Mouse (Mus musculus) CD4-positive naive resting alpha-beta T cell, adult 76 days (primary cell): ENCODE results near the gene Itih2. TPM values are rescaled to one million over a fixed set of nuclear protein-coding genes. Genes with fewer than 3 reads are reported as not detected.

Experiments used
- total RNA-seq: library from RNA; stranded (reverse); gene quantifications from one replicate; pipeline ENCODE4 v1.2.4, GENCODE M21; 2023

Itih2 gene
- total RNA-seq: not detected

DNA sequence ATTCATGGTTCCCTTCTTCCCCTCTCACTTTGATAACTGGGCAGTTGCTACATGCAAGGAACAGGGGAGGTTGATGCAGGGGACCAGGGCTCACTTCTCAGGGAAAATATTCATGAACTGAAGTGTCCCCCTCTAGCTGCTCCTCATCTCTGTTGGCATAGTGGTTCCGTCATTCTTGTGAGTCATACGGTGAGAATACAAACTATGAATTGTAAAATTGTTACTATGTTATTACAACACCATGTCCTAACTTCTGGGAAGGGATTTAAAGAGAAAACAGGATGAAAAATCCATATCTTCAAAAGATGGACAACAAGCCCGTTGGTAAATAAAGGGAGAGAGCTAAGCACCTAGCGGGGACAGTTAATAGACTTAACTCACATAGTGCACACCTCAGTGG, at the start of gene Itih2:
Gene Itih2, minus strand, starts transcription at position 101 of the 400 bp plus-strand sequence.

DNA sequence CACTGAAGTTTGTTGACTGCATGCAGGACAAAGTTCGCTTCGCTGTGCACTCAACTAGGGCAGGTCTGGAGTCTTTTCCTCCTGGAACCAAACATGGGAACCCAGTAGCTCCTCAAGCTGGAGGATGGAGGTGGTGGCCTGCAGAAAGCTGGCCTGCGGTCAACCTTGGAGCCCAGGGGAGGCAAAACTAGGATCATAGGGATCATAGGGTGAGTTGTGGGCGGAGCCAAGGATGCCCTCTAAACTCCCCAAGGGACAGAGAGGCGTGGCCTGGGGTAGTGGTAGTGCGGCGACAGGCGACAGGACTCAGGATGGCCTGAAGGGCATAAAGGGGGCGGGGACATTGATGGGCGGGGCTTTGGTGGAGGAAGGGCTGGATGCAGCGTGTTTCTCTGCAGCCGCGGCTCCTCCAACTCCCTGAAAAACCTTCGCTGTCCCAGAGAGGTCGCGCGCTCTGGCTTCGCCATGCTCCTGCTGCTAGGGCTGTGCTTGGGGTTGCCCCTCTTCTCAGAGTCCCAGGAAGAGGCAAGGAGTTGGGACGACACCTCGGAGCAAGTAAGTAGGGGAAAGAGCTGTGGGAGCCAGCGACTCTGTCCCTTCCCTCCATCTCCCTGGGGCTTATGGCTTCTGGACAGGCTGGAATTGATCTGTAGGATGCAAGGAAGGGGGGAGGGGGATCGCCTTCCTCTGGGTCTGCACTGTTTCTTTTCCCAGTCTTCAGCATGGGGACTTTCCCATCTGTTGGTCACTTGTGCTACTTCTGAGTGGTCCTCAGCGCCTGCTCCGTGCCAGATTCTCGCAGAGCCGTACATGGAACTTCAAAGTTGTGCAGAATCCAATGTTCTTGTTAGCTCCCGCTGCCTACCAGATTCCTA, 22.2 kb upstream of the Itih2 start, which contains the start of gene Itih5:
Gene Itih5, plus strand, starts transcription at position 371 of the 875 bp plus-strand sequence.

DNA sequence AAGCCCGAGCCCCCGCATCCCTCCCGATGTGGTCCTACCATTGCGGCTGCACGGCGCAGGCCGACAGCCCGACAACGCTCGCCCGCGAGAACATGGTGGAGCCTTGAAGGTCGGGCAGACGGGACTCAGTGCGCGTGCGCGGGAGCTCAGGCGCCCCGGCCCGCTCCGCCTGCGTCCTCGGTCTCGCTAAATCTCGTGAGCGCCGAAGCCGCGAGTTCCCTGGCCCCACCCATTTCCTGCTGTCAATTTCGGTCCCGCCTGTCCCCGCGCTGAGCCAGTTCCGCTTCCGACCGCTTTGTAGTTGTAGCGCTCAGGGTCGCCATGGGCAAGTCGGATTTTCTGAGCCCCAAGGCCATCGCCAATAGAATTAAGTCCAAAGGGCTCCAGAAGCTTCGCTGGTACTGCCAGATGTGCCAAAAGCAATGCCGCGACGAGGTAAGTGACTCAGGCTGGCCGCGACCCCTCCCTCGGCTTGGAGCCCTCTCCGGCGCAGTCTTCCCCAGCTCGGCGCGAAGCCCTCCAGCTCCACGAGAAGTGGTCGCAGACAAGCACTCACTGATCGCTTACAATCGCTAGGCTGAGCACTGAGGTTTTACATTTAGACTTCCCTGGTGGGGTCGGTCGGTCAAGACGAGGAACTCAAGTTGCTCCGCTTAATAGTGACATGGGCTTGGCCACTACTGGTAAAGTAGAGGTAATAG, 50.7 kb downstream of the Itih2 start, which contains the start of the genes Atp5c1 and Kin:
Gene Atp5c1, minus strand, starts transcription at position 201 of the 701 bp plus-strand sequence.
Gene Kin, plus strand, starts transcription at position 284 of the 701 bp plus-strand sequence.

DNA sequence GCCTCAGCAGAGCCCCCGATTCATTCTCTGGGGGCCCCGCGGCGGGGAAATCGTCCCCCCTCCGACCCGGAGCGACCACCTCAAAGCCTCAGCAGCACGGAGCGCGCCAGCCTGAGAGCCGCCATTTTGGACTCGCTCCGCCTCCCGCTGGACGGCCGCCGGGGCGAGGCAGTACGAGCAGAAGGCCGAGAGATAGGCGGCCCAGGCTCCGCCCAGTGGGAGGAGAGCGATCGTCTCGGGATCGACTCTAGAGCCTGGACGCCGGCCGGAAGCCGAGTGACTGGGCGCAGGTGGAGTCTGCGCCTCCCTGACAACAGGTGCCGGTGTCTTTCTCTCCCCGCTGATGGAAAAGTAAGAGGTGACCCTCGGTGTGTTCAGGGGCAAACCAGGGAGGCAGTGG, 82.7 kb downstream of the Itih2 start, which contains the start of gene Taf3:
Gene Taf3, minus strand, starts transcription at position 136 of the 400 bp plus-strand sequence.

Other genes starting within 250 kb of the Itih2 start
- not detected for gene 9230102O04Rik, start 241.9 kb downstream of the Itih2 start, total RNA-seq
- gene Gata3, start 241.4 kb downstream of the Itih2 start, total RNA-seq: 79.4 TPM
- 29.9 TPM for gene Taf3, start 82.8 kb downstream of the Itih2 start, total RNA-seq
- gene Atp5c1, start 50.9 kb downstream of the Itih2 start, total RNA-seq: 118 TPM
- 20.0 TPM for gene Kin, start 50.8 kb downstream of the Itih2 start, total RNA-seq
- 3.1 TPM for gene Itih5, start 22.2 kb upstream of the Itih2 start, total RNA-seq
- 11.1 TPM for gene Sfmbt2, start 239.1 kb upstream of the Itih2 start, total RNA-seq